Mouse (Mus musculus) hindbrain, embryonic 13.5 days (tissue): ENCODE measurements at regions not wholly inside any gene's neighbourhood (a gene's known extent, or its start where the extent isn't known, plus 50 kb on each side); places are given as distances from the start of the nearest gene placed in this dataset. TPM values are rescaled to one million over a fixed set of nuclear protein-coding genes. Genes with fewer than 3 reads are reported as not detected.

Source experiments
- ATAC-seq: fragments of 200-750 bp; cut with Nextera tagmentation; 2 replicates; pipeline ENCODE4 v1.8.0; 2017; ENCODE audit warnings: moderate TSS enrichment; ENCODE audit not compliant: low FRiP score
- H3K27ac ChIP-seq: fragments of 300-500 bp; sonication (generic); 2 replicates; pipeline ENCODE4 v1.5.1; 2015; ENCODE audit warnings: inconsistent platforms, mild to moderate bottlenecking, moderate library complexity
- H3K27me3 ChIP-seq: fragments of 300-500 bp; sonication (generic); 2 replicates; pipeline ENCODE4 v1.6.1; 2015; ENCODE audit warnings: mild to moderate bottlenecking, inconsistent platforms
- H3K36me3 ChIP-seq: fragments of 300-500 bp; sonication (generic); 2 replicates; pipeline ENCODE4 v1.6.1; 2015; ENCODE audit warnings: mild to moderate bottlenecking, inconsistent platforms
- H3K4me1 ChIP-seq: fragments of 300-500 bp; sonication (generic); replicated peaks from 2 replicates; pipeline ENCODE4 v1.6.1; 2015; ENCODE audit warnings: inconsistent platforms
- H3K4me2 ChIP-seq: fragments of 300-500 bp; sonication (generic); 2 replicates; pipeline ENCODE4 v1.6.1; 2015; ENCODE audit warnings: inconsistent platforms, mild to moderate bottlenecking, moderate library complexity
- H3K4me3 ChIP-seq: fragments of 300-500 bp; sonication (generic); 2 replicates; pipeline ENCODE4 v1.5.1; 2015; ENCODE audit warnings: mild to moderate bottlenecking, inconsistent platforms
- H3K9ac ChIP-seq: fragments of 300-500 bp; sonication (generic); 2 replicates; pipeline ENCODE4 v1.6.1; 2015; ENCODE audit warnings: mild to moderate bottlenecking, inconsistent platforms
- H3K9me3 ChIP-seq: fragments of 300-500 bp; sonication (generic); 2 replicates; pipeline ENCODE4 v1.6.1; 2016; ENCODE audit warnings: inconsistent platforms
- WGBS: fragments of 180-500 bp; shearing (Covaris S2); methylation state at CpG from one replicate; pipeline ENCODE4 v1.1.7; 2015; 5-methylcytosine and 5-hydroxymethylcytosine counted together
- microRNA-seq: library from miRNA; unstranded; fragments of <30 nt; microRNA quantifications from one replicate; pipeline ENCODE4, GENCODE M21; 2016

- no peak overlapping the region for H3K27ac ChIP-seq
- no peaks in the 10 kb centered on the region for H3K9me3 ChIP-seq
- no peaks in the 10 kb centered on the region for H3K36me3 ChIP-seq
- 71% methylated on average over 1 of the region's 1 CpGs for WGBS
- no peak overlapping the region for H3K9ac ChIP-seq
- no peak overlapping the region for H3K4me3 ChIP-seq
- no peaks in the 10 kb centered on the region for H3K27me3 ChIP-seq
- no peak for ATAC-seq
- no peaks in the 10 kb centered on the region for H3K4me1 ChIP-seq
- H3K4me2 ChIP-seq, result no peak overlapping the region
Observed at GRCm38 (mm10) chr10:97409909-97410308, 69.5 kb upstream of the Dcn start.

- Histone ChIP-seq H3K4me1 (no peaks in the 10 kb centered on the region), H3K27me3 (no peaks in the 10 kb centered on the region), H3K27ac (no peak overlapping the region), H3K4me2 (no peak overlapping the region), H3K9me3 (no peaks in the 10 kb centered on the region), H3K9ac (no peak overlapping the region), H3K4me3 (no peak overlapping the region), H3K36me3 (no peaks in the 10 kb centered on the region)
- WGBS, result 65% methylated on average over 1 of the region's 1 CpGs
- ATAC-seq, result no peak
Observed at GRCm38 (mm10) chr10:97422579-97422978, 56.8 kb upstream of the Dcn start.

GRCm38 (mm10) chr10:97423039-97423700 is 56.2 kb upstream of the Dcn start:
- Histone ChIP-seq H3K27ac (no peak overlapping the region), H3K9ac (no peak overlapping the region), H3K4me2 (no peak overlapping the region), H3K9me3 (no peaks in the 10 kb centered on the region), H3K36me3 (no peaks in the 10 kb centered on the region), H3K4me3 (no peak overlapping the region), H3K4me1 (no peaks in the 10 kb centered on the region), H3K27me3 (no peaks in the 10 kb centered on the region)
- 77% methylated on average over 4 of the region's 4 CpGs for WGBS
- no peak for ATAC-seq

Small RNA genes lying in the stretch of these regions (microRNA-seq; reads per million reads assigned to microRNA genes)
- not detected for gene Gm24587
- gene Mir3966, result not detected
